Mouse (Mus musculus) hindbrain, postnatal 0 days (tissue): Measurements from ENCODE around the gene Ppp1r18. TPM values are rescaled to one million over a fixed set of nuclear protein-coding genes. Genes with fewer than 3 reads are reported as not detected.

Experiments
- ATAC-seq: fragments of 200-750 bp; cut with Nextera tagmentation; 2 replicates; pipeline ENCODE4 v1.8.0; 2017; ENCODE audit warnings: mild to moderate bottlenecking, moderate TSS enrichment, moderate library complexity
- DNase-seq: peaks from one replicate; pipeline ENCODE4 v3.0.0-alpha.2; 2015; ENCODE audit warnings: low spot score
- H3K27ac ChIP-seq: fragments of 300-500 bp; sonication (generic); 2 replicates; pipeline ENCODE4 v1.5.1; 2014; ENCODE audit warnings: mild to moderate bottlenecking
- H3K27me3 ChIP-seq: fragments of 300-500 bp; sonication (generic); 2 replicates; pipeline ENCODE4 v1.6.1; 2014; ENCODE audit warnings: low read length, mixed read lengths; ENCODE audit not compliant: insufficient read depth
- H3K36me3 ChIP-seq: fragments of 300-500 bp; sonication (generic); 2 replicates; pipeline ENCODE4 v1.6.1; 2014; ENCODE audit warnings: low read length, mixed read lengths; ENCODE audit not compliant: insufficient read depth
- H3K4me1 ChIP-seq: fragments of 300-500 bp; sonication (generic); 2 replicates; pipeline ENCODE4 v1.6.1; 2014; ENCODE audit warnings: antibody characterized with exemption, low read length, mixed read lengths; ENCODE audit not compliant: insufficient read depth
- H3K4me2 ChIP-seq: fragments of 300-500 bp; sonication (generic); 2 replicates; pipeline ENCODE4 v1.6.1; 2014; ENCODE audit warnings: low read depth, mild to moderate bottlenecking, low read length, moderate library complexity, mixed read lengths
- H3K4me3 ChIP-seq: fragments of 300-500 bp; sonication (generic); 2 replicates; pipeline ENCODE4 v1.5.1; 2014; ENCODE audit warnings: low read length
- H3K9ac ChIP-seq: fragments of 300-500 bp; sonication (generic); replicated peaks from 2 replicates; pipeline ENCODE4 v1.6.1; 2014; ENCODE audit warnings: mild to moderate bottlenecking, low read length, moderate library complexity, mixed read lengths
- H3K9me3 ChIP-seq: fragments of 300-500 bp; sonication (generic); 2 replicates; pipeline ENCODE4 v1.6.1; 2016; ENCODE audit warnings: low read length, mixed read lengths
- CTCF ChIP-seq: IDR thresholded peaks from 2 replicates; pipeline ENCODE4 v1.5.1; 2016; ENCODE audit warnings: antibody characterized with exemption, control low read depth, low read depth
- WGBS: fragments of 180-500 bp; shearing (Covaris S2); extraction: QIAGEN DNeasy Blood & Tissue Kit; methylation state at CpG from one replicate; pipeline ENCODE4 v1.1.7; 2014; 5-methylcytosine and 5-hydroxymethylcytosine counted together
- polyA plus RNA-seq: library from polyadenylated mRNA; unstranded; fragments of >200 nt; fragmentation: Nextera tagmentation; extraction: Ambion mirVana; gene quantifications from 2 replicates; pipeline ENCODE4 v1.2.1, GENCODE M21; 2015
- total RNA-seq: library from RNA; depleted of rRNA; stranded (reverse); fragments of >200 nt; gene quantifications from 2 replicates; pipeline ENCODE4 v1.2.3, GENCODE M21; 2014

The Ppp1r18 gene
- total and polyA plus RNA-seq, 2 experiments from 2014 or later, result 18.4 to 34.3 TPM

DNA sequence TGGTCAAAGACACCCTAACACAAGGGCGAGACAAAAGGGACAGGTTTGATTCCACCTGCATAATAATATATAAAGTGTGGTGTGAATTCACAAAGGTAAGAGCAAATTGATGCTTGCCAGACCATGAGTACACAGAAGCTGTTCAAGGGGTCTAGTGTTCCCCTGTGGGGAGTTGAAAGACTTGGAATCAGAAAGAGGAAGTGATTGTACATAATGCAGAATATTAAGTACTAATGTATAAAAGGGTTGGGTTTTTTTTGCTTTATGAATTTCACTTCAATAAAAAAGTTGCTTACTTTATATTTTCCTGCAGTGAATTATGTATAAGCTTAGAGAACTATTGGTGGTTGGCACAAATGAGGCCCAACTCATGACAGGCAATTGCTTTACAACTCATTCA, 6.0 kb upstream of the Ppp1r18 start:
- Histone ChIP-seq H3K4me3 (no peak overlapping the region), H3K4me1 (no peaks in the 10 kb centered on the region; the same call in 1 of the 2 replicates), H3K9ac (no peak overlapping the region), H3K4me2 (no peak overlapping the region), H3K27me3 (no peaks in the 10 kb centered on the region), H3K9me3 (no peaks in the 10 kb centered on the region), H3K36me3 (peaks cover 16% of the 10 kb centered on the region; the same call in 1 of the 2 replicates), H3K27ac (no peak overlapping the region)
- no peak for DNase-seq
- 93% methylated on average over 1 of the region's 1 CpGs for WGBS
- no peak for ATAC-seq
- no peak for TF ChIP-seq CTCF

DNA sequence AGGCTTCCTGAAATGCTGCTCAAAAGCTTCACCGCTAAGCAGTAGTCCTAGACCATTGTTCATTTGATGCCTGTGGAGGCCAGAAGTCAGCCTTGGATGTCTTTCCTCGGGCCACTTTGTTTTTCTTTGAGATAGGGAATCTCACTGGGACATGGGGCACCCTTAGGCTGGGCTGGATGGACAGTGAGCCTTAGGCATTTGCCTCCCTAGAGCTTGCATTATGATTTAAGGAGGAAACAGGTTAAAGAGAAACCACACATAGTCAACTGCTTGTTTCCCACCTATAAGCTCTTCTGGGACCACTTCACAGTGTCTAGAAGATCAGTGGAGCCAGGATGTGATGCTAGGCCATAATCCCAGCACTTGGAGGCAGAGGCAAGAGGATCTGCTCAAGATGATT, 5.6 kb upstream of the Ppp1r18 start:
- Histone ChIP-seq H3K9me3 (no peaks in the 10 kb centered on the region), H3K27me3 (no peaks in the 10 kb centered on the region), H3K4me1 (no peaks in the 10 kb centered on the region; the same call in 1 of the 2 replicates), H3K4me3 (no peak overlapping the region), H3K9ac (no peak overlapping the region), H3K27ac (no peak overlapping the region), H3K4me2 (no peak overlapping the region), H3K36me3 (peaks cover 13% of the 10 kb centered on the region; the same call in 1 of the 2 replicates)
- DNase-seq (no peak), ATAC-seq (no peak)
- WGBS, result 80% methylated on average over 2 of the region's 2 CpGs
- TF ChIP-seq CTCF, result no peak

DNA sequence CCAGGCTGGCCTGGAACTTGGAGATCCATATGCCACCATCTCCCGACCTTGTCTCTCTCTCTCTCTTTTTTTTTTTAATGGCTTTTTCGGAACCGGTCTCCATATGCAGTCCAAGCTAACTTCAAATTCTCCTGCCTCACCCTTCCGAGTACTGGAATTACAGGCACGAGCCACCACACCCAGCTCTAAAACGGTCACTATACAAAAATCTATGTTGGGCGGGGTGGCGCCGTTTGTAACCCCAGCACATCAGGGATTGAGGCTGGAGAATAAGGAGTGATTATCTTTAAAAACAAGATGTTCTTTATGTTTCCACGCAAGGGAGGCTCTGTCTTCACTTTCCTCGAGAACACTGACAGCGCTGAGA, 4.6 kb upstream of the Ppp1r18 start:
- no peaks in the 10 kb centered on the region for H3K9me3 ChIP-seq
- WGBS, result 2% methylated on average over 12 of the region's 12 CpGs
- DNase-seq (no peak), ATAC-seq (no peak)
- H3K9ac ChIP-seq, result peak overlapping the region; percentile 57
- H3K4me1 ChIP-seq, result no peaks in the 10 kb centered on the region; the same call in 1 of the 2 replicates
- H3K27me3 ChIP-seq, result no peaks in the 10 kb centered on the region
- no peak for TF ChIP-seq CTCF
- peak overlapping the region; percentile 62 for H3K4me2 ChIP-seq
- H3K4me3 ChIP-seq, result peak overlapping the region; percentile 62
- H3K36me3 ChIP-seq, result peaks cover 12% of the 10 kb centered on the region; the same call in 1 of the 2 replicates
- H3K27ac ChIP-seq, result peak overlapping the region; percentile 90

DNA sequence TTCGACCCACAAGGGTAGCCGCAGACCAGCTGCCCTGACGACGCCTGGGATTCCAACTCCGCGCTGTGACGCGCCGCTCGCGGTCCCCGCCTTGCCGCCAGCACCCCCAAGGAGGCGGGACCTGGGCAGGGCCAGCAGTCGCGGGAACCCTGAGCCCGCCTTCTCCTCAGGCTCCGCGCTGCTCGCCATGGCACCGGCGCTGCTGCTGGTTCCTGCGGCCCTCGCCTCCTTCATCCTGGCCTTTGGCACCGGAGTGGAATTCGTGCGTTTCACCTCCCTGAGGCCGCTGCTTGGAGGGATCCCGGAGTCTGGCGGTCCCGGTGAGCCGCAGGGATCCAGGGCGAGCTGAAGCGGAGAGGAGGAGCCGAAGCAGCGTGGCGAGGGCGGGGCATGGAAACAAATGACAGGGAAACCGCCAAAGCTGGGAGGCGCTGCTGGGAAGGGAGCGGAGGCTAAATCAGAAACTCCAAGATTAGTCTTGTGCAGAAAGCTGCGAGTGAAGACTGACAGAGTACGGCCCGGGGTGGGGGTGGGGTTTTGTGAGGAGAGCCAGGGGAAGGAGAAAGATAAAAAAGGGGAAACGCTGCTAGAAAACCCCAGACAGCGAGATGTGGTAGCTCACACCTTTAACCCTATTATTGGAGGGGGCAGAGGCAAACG, 4.1 kb upstream of the Ppp1r18 start, which contains the start of gene Nrm:
Gene Nrm, plus strand, starts transcription at position 121 of the 660 bp plus-strand sequence.
- DNase-seq, result peak; percentile 93
- no peaks in the 10 kb centered on the region for H3K9me3 ChIP-seq
- under 1% methylated on average over 47 of the region's 47 CpGs for WGBS
- peak within 1 kb of the TSS; percentile 90 for H3K27ac ChIP-seq
- peak within 1 kb of the TSS; percentile 57 for H3K9ac ChIP-seq
- H3K4me2 ChIP-seq, result peak within 1 kb of the TSS; percentile 62
- TF ChIP-seq CTCF, result peak; percentile 65
- H3K4me3 ChIP-seq, result peak within 1 kb of the TSS; percentile 62
- no peaks in the 10 kb centered on the region for H3K27me3 ChIP-seq
- H3K36me3 ChIP-seq, result peaks cover 12% of the 10 kb centered on the region; the same call in 1 of the 2 replicates
- H3K4me1 ChIP-seq, result no peaks in the 10 kb centered on the region; the same call in 1 of the 2 replicates
- ATAC-seq, result peak; percentile 93

DNA sequence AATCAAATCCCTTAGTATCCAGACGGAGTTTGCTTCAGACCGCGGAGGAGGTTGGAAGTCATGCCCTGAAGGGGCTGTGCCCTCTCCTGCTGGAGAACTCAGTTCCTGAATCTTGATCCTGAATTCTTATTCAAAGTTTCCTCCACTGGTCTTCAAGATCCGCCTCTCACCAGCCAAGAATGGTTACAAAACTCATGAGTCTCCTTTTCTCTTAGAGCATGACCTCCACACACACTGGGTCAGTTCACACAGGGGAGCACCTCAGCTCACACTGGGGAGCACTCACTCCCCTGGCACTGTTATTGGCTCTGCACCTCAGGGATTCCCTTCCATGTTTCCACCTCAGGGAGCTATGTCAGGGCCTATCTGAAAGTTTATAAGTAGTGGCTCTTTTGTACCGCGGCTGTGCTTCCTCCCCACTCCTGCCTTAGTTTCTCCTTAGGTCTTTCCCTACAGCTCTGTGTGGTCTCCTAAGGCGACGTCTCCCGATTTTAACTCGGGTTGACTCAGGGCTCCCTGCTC, 500 bp upstream of the Ppp1r18 start:
- Histone ChIP-seq H3K27ac (peak overlapping the region; percentile 95), H3K4me1 (peaks cover 11% of the 10 kb centered on the region), H3K9me3 (no peaks in the 10 kb centered on the region), H3K4me3 (peak overlapping the region; percentile 56), H3K4me2 (peak overlapping the region; percentile 93), H3K27me3 (no peaks in the 10 kb centered on the region), H3K36me3 (no peaks in the 10 kb centered on the region), H3K9ac (peak overlapping the region; percentile 84)
- WGBS, result 24% methylated on average over 10 of the region's 10 CpGs
- no peak for TF ChIP-seq CTCF
- DNase-seq (no peak), ATAC-seq (no peak)

DNA sequence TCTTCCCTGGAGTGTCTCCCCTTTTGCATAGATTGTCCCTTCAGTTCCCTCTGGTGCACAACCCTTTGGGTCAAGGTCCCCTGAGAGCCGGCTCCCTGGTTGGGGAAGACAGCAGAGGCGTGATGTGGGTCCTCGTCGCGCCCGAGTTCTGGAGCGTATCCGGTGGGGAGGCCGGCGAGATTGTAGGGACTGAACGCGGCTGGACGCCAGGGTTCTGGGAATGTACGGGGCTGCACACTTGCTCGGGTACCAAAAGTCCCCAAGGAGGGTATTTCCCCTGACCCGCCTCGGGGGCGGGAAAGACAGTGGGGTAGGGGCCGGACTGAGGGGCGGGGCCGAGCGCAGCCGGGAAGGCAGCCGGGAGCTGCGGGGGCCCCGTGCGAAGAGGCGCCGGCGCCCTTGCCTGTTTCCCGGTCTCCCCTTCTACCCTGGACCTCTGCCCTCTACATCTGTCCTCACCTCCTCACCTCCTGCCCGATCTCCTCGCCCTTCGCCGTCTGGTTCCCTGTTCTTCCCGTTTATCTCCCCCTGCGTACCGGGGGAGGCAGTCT, 963 bp downstream of the Ppp1r18 start:
- Histone ChIP-seq H3K4me1 (peaks cover 19% of the 10 kb centered on the region), H3K36me3 (no peaks in the 10 kb centered on the region), H3K9ac (peak overlapping the region; percentile 84), H3K27me3 (no peaks in the 10 kb centered on the region), H3K9me3 (no peaks in the 10 kb centered on the region), H3K4me2 (peak overlapping the region; percentile 93), H3K4me3 (peak overlapping the region; percentile 56), H3K27ac (peak overlapping the region; percentile 95)
- DNase-seq, result peak; percentile 74
- no peak for TF ChIP-seq CTCF
- WGBS, result under 1% methylated on average over 23 of the region's 38 CpGs
- ATAC-seq, result peak; percentile 46
